Mouse (Mus musculus): Measurements from ENCODE around the gene Zfp759.
"Not testable (repeated sequence)": the region's sequence is repeated elsewhere in the genome, so short reads cannot be mapped to it uniquely, and the experiment has no call there.

Zfp759 gene

GRCm38 (mm10) chr13:67121360-67121759 lies at the start of gene Zfp759:
Gene Zfp759, plus strand, starts transcription at chr13:67121660.
- H3K27me3 ChIP-seq (ENCODE audit: insufficient read depth, low read length); H3K9me3 ChIP-seq (ENCODE audit: low read length); H3K4me1 ChIP-seq (replicated peaks; ENCODE audit: low read depth, low read length); H3K4me3 ChIP-seq (replicated peaks; ENCODE audit: low read length); H3K36me3 ChIP-seq (ENCODE audit: insufficient read depth, low read length): not testable (repeated sequence)

GRCm38 (mm10) chr13:67072786-67073185 lies 48.7 kb upstream of the Zfp759 start:
- Histone ChIP-seq H3K4me3 (replicated peaks; ENCODE audit: low read length) (peak overlapping the region; percentile 58), H3K9me3 (ENCODE audit: low read length) (peaks cover 9% of the 10 kb centered on the region), H3K36me3 (ENCODE audit: insufficient read depth, low read length) (peaks cover 34% of the 10 kb centered on the region), H3K4me1 (replicated peaks; ENCODE audit: low read depth, low read length) (0 out of 2 replicates have a peak, but pooled peaks cover 3% of the 10 kb centered on the region), H3K27me3 (ENCODE audit: insufficient read depth, low read length) (no peaks in the 10 kb centered on the region)
- TF ChIP-seq CTCF (conservative IDR thresholded peaks at IDR 0.05; ENCODE audit: low read length) (no peak), NANOG (IDR thresholded peaks at IDR 0.05; ENCODE audit: borderline replicate concordance, low read length) (no peak), POU5F1 (IDR thresholded peaks at IDR 0.05; ENCODE audit: borderline replicate concordance, low read length) (no peak)

GRCm38 (mm10) chr13:67077244-67077643 lies 44.2 kb upstream of the Zfp759 start:
- TF ChIP-seq NANOG (IDR thresholded peaks at IDR 0.05; ENCODE audit: borderline replicate concordance, low read length): no peak
- TF ChIP-seq POU5F1 (IDR thresholded peaks at IDR 0.05; ENCODE audit: borderline replicate concordance, low read length): no peak
- TF ChIP-seq CTCF (conservative IDR thresholded peaks at IDR 0.05; ENCODE audit: low read length): no peak
- peaks cover 16% of the 10 kb centered on the region for H3K36me3 ChIP-seq (ENCODE audit: insufficient read depth, low read length)
- H3K4me1 ChIP-seq (replicated peaks; ENCODE audit: low read depth, low read length): peaks cover 14% of the 10 kb centered on the region
- H3K27me3 ChIP-seq (ENCODE audit: insufficient read depth, low read length): no peaks in the 10 kb centered on the region
- no peak overlapping the region for H3K4me3 ChIP-seq (replicated peaks; ENCODE audit: low read length)
- peaks cover 9% of the 10 kb centered on the region for H3K9me3 ChIP-seq (ENCODE audit: low read length)

GRCm38 (mm10) chr13:67081142-67081713 lies 40.2 kb upstream of the Zfp759 start:
- Histone ChIP-seq H3K36me3 (ENCODE audit: insufficient read depth, low read length) (peaks cover 8% of the 10 kb centered on the region; the same call in 1 of the 2 replicates), H3K4me3 (replicated peaks; ENCODE audit: low read length) (peak overlapping the region; percentile 76), H3K4me1 (replicated peaks; ENCODE audit: low read depth, low read length) (peaks cover 16% of the 10 kb centered on the region), H3K9me3 (ENCODE audit: low read length) (peaks cover 3% of the 10 kb centered on the region), H3K27me3 (ENCODE audit: insufficient read depth, low read length) (no peaks in the 10 kb centered on the region)
- no peak for TF ChIP-seq POU5F1 (IDR thresholded peaks at IDR 0.05; ENCODE audit: borderline replicate concordance, low read length)
- no peak for TF ChIP-seq CTCF (conservative IDR thresholded peaks at IDR 0.05; ENCODE audit: low read length)
- TF ChIP-seq NANOG (IDR thresholded peaks at IDR 0.05; ENCODE audit: borderline replicate concordance, low read length): no peak; the same call in 1 of the 2 replicates

- Histone ChIP-seq H3K4me1 (replicated peaks; ENCODE audit: low read depth, low read length) (peaks cover 16% of the 10 kb centered on the region), H3K4me3 (replicated peaks; ENCODE audit: low read length) (peak overlapping the region; percentile 76), H3K36me3 (ENCODE audit: insufficient read depth, low read length) (peaks cover 7% of the 10 kb centered on the region; the same call in 1 of the 2 replicates), H3K9me3 (ENCODE audit: low read length) (no peaks in the 10 kb centered on the region), H3K27me3 (ENCODE audit: insufficient read depth, low read length) (no peaks in the 10 kb centered on the region)
- no peak for TF ChIP-seq POU5F1 (IDR thresholded peaks at IDR 0.05; ENCODE audit: borderline replicate concordance, low read length)
- TF ChIP-seq NANOG (IDR thresholded peaks at IDR 0.05; ENCODE audit: borderline replicate concordance, low read length): no peak
- TF ChIP-seq CTCF (conservative IDR thresholded peaks at IDR 0.05; ENCODE audit: low read length): no peak
Measured at GRCm38 (mm10) chr13:67081946-67082345, 39.5 kb upstream of the Zfp759 start.

- TF ChIP-seq CTCF (conservative IDR thresholded peaks at IDR 0.05; ENCODE audit: low read length) (no peak), POU5F1 (IDR thresholded peaks at IDR 0.05; ENCODE audit: borderline replicate concordance, low read length) (no peak), NANOG (IDR thresholded peaks at IDR 0.05; ENCODE audit: borderline replicate concordance, low read length) (no peak)
- no peak overlapping the region for H3K4me3 ChIP-seq (replicated peaks; ENCODE audit: low read length)
- no peaks in the 10 kb centered on the region for H3K9me3 ChIP-seq (ENCODE audit: low read length)
- no peaks in the 10 kb centered on the region for H3K4me1 ChIP-seq (replicated peaks; ENCODE audit: low read depth, low read length)
- peaks cover 6% of the 10 kb centered on the region for H3K36me3 ChIP-seq (ENCODE audit: insufficient read depth, low read length)
- H3K27me3 ChIP-seq (ENCODE audit: insufficient read depth, low read length): no peaks in the 10 kb centered on the region
Measured at GRCm38 (mm10) chr13:67090154-67090553, 31.3 kb upstream of the Zfp759 start.

- Histone ChIP-seq H3K4me1 (replicated peaks; ENCODE audit: low read depth, low read length) (no peaks in the 10 kb centered on the region; the same call in 1 of the 2 replicates), H3K36me3 (ENCODE audit: insufficient read depth, low read length) (peaks cover 33% of the 10 kb centered on the region)
Measured at GRCm38 (mm10) chr13:67097876-67098275, 23.6 kb upstream of the Zfp759 start, which contains the start of gene Zfp708. Gene Zfp708, minus strand, starts transcription at chr13:67097976.

GRCm38 (mm10) chr13:67107681-67108080 lies 13.8 kb upstream of the Zfp759 start:
- Histone ChIP-seq H3K36me3 (ENCODE audit: insufficient read depth, low read length) (peaks cover 10% of the 10 kb centered on the region), H3K4me3 (replicated peaks; ENCODE audit: low read length) (peak overlapping the region; percentile 88), H3K4me1 (replicated peaks; ENCODE audit: low read depth, low read length) (peaks cover 26% of the 10 kb centered on the region), H3K9me3 (ENCODE audit: low read length) (no peaks in the 10 kb centered on the region), H3K27me3 (ENCODE audit: insufficient read depth, low read length) (no peaks in the 10 kb centered on the region)
- no peak for TF ChIP-seq NANOG (IDR thresholded peaks at IDR 0.05; ENCODE audit: borderline replicate concordance, low read length)
- TF ChIP-seq POU5F1 (IDR thresholded peaks at IDR 0.05; ENCODE audit: borderline replicate concordance, low read length): no peak
- TF ChIP-seq CTCF (conservative IDR thresholded peaks at IDR 0.05; ENCODE audit: low read length): no peak

More at GRCm38 (mm10) chr13:67097876-67098275, 23.6 kb upstream of the Zfp759 start, which contains the start of gene Zfp708:
- Histone ChIP-seq H3K9me3 (ENCODE audit: low read length) (no peaks in the 10 kb centered on the region), H3K27me3 (ENCODE audit: insufficient read depth, low read length) (no peaks in the 10 kb centered on the region), H3K4me3 (replicated peaks; ENCODE audit: low read length) (no peak within 1 kb of the TSS)
- TF ChIP-seq NANOG (IDR thresholded peaks at IDR 0.05; ENCODE audit: borderline replicate concordance, low read length): no peak
- TF ChIP-seq POU5F1 (IDR thresholded peaks at IDR 0.05; ENCODE audit: borderline replicate concordance, low read length): no peak
- TF ChIP-seq CTCF (conservative IDR thresholded peaks at IDR 0.05; ENCODE audit: low read length): no peak
